Mouse (Mus musculus) midbrain, embryonic 12.5 days (tissue): ENCODE data around the gene Ran. TPM values are rescaled to one million over a fixed set of nuclear protein-coding genes. Genes with fewer than 3 reads are reported as not detected.

ENCODE experiments used
- ATAC-seq: fragments of 200-750 bp; cut with Nextera tagmentation; 2 replicates; pipeline ENCODE4 v1.8.0; 2017; ENCODE audit warnings: low read depth, moderate TSS enrichment, moderate library complexity; ENCODE audit not compliant: low FRiP score
- H3K27ac ChIP-seq: fragments of 300-500 bp; sonication (generic); replicated peaks from 2 replicates; pipeline ENCODE4 v1.5.1; 2016; ENCODE audit warnings: mild to moderate bottlenecking
- H3K27me3 ChIP-seq: fragments of 300-500 bp; sonication (generic); 2 replicates; pipeline ENCODE4 v1.6.1; 2016; ENCODE audit warnings: mild to moderate bottlenecking
- H3K36me3 ChIP-seq: fragments of 300-500 bp; sonication (generic); 2 replicates; pipeline ENCODE4 v1.6.1; 2016
- H3K4me1 ChIP-seq: fragments of 300-500 bp; sonication (generic); 2 replicates; pipeline ENCODE4 v1.6.1; 2016
- H3K4me2 ChIP-seq: fragments of 300-500 bp; sonication (generic); replicated peaks from 2 replicates; pipeline ENCODE4 v1.6.1; 2016; ENCODE audit warnings: mild to moderate bottlenecking, moderate library complexity
- H3K4me3 ChIP-seq: fragments of 300-500 bp; sonication (generic); 2 replicates; pipeline ENCODE4 v1.5.1; 2016; ENCODE audit warnings: mild to moderate bottlenecking
- H3K9ac ChIP-seq: fragments of 300-500 bp; sonication (generic); replicated peaks from 2 replicates; pipeline ENCODE4 v1.6.1; 2016; ENCODE audit warnings: mild to moderate bottlenecking, moderate library complexity
- H3K9me3 ChIP-seq: fragments of 300-500 bp; sonication (generic); 2 replicates; pipeline ENCODE4 v1.6.1; 2016; ENCODE audit warnings: mild to moderate bottlenecking
- WGBS: fragments of 180-500 bp; shearing (Covaris S2); methylation state at CpG from one replicate; pipeline ENCODE4 v1.1.7; 2016; 5-methylcytosine and 5-hydroxymethylcytosine counted together
- polyA plus RNA-seq: library from polyadenylated mRNA; unstranded; fragments of >200 nt; fragmentation: Nextera tagmentation; extraction: Ambion mirVana; gene quantifications from 2 replicates; pipeline ENCODE4 v1.2.1, GENCODE M21; 2016

The Ran gene
- polyA plus RNA-seq, 1 experiment from 2014 or later = 712 TPM

GRCm38 (mm10) chr5:129065946-129066345 lies 46.1 kb downstream of the Ran start:
- WGBS = 86% methylated on average over 9 of the region's 9 CpGs
- H3K27ac ChIP-seq = no peak overlapping the region
- no peak for ATAC-seq

DNA sequence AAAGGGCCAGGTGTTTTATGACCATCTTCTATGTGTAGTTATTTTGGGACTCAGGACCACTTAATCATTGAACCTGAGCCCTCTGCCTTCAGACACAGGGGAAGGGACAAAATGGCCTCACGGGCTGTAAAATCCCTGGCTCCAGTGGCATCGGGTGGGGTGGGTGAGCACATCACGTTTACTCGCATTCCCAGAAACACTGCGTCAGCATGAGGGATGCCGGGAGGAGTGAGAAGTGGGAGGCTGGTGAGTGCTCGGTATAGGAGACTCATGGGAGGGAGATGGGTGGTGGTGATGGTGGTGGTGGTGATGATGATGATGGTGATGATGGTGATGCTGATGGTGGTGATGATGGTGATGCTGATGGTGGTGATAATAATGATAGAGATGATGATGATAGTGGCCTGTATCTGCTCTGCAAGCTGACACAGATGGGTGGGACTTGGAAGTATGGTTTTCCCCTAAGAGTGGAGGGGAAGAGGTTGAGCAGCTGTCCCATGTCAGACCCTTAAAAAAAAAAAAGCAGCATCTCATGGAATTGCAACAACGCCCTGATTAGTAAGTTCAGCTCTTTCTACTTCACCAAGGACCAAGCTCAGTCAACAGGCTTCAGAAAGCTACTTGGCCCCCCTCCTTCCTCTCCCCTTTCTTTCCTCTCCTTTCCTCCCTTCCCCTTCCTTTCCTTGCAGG lies 46.8 kb downstream of the Ran start:
- Histone ChIP-seq H3K4me3 (no peak overlapping the region), H3K36me3 (no peaks in the 10 kb centered on the region), H3K4me1 (peaks cover 5% of the 10 kb centered on the region; the same call in 1 of the 2 replicates), H3K9me3 (no peaks in the 10 kb centered on the region), H3K27me3 (peaks cover 11% of the 10 kb centered on the region; the same call in 1 of the 2 replicates), H3K4me2 (no peak overlapping the region), H3K9ac (no peak overlapping the region), H3K27ac (no peak overlapping the region)
- 92% methylated on average over 8 of the region's 8 CpGs for WGBS
- ATAC-seq = no peak

More at GRCm38 (mm10) chr5:129065946-129066345, 46.1 kb downstream of the Ran start:
- Histone ChIP-seq H3K9me3 (no peaks in the 10 kb centered on the region), H3K9ac (no peak overlapping the region), H3K4me2 (no peak overlapping the region), H3K4me1 (peaks cover 5% of the 10 kb centered on the region; the same call in 1 of the 2 replicates), H3K4me3 (no peak overlapping the region), H3K27me3 (peaks cover 16% of the 10 kb centered on the region), H3K36me3 (no peaks in the 10 kb centered on the region)

- Histone ChIP-seq H3K27ac (no peak overlapping the region), H3K9me3 (no peaks in the 10 kb centered on the region), H3K4me2 (no peak overlapping the region), H3K36me3 (no peaks in the 10 kb centered on the region), H3K9ac (no peak overlapping the region), H3K4me3 (no peak overlapping the region), H3K27me3 (peaks cover 8% of the 10 kb centered on the region; the same call in 1 of the 2 replicates), H3K4me1 (peaks cover 5% of the 10 kb centered on the region; the same call in 1 of the 2 replicates)
- 88% methylated on average over 13 of the region's 13 CpGs for WGBS
- ATAC-seq = no peak
Observed at GRCm38 (mm10) chr5:129067231-129067834, 47.5 kb downstream of the Ran start.

DNA sequence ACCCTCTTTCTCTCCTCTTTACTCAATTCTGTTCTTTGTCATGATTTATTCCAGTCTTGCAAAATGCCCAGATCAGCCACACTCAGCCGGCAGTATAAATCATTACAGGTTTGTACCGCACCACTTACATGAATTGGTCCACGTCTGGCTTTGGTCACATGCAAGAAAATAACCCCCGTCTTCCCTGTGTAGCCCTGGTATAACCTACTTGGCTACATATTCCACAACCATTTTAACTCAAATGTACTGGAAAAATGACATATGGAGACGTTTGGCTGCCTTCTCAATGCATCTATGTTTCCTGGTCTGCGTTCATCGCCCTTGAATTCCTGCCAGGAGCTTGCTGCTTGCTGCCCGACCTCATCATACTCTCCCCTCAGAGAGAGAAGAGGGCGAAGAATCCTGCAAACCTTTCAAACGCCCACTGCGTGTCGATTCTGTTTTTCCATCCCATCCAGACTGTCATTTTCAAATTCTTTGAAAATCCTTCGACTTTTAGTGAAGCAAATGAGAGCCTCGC lies 52.0 kb downstream of the Ran start:
- no peak for ATAC-seq
- WGBS = 82% methylated on average over 14 of the region's 14 CpGs
- Histone ChIP-seq H3K4me3 (no peak overlapping the region), H3K27me3 (no peaks in the 10 kb centered on the region), H3K9ac (no peak overlapping the region), H3K4me1 (no peaks in the 10 kb centered on the region), H3K9me3 (no peaks in the 10 kb centered on the region), H3K4me2 (no peak overlapping the region), H3K36me3 (no peaks in the 10 kb centered on the region), H3K27ac (no peak overlapping the region; the same call in 1 of the 2 replicates)

DNA sequence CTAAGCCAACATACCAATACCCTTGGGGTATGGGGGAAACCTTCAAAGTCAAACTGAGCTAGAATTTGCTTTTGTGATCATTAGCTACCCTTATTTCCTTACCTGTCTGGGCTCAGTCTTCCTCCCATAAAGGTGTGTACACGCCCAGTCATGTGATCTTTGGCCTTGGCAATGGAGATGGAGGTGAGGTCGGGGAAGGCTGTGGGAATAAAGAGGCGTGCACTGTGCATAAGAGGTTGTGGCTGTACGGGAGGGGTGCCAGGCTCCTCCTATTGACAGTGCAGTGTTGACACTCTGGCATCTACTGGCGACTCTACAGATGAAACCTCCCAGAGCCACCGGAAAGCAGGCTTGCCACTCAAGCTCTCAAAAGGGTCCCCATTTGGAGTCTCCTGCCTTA lies 53.5 kb downstream of the Ran start:
- no peak overlapping the region for H3K4me3 ChIP-seq
- WGBS = 75% methylated on average over 6 of the region's 6 CpGs
- no peaks in the 10 kb centered on the region for H3K27me3 ChIP-seq
- H3K9me3 ChIP-seq = no peaks in the 10 kb centered on the region
- no peaks in the 10 kb centered on the region for H3K36me3 ChIP-seq
- ATAC-seq = no peak
- no peaks in the 10 kb centered on the region for H3K4me1 ChIP-seq
- H3K9ac ChIP-seq = no peak overlapping the region
- H3K4me2 ChIP-seq = no peak overlapping the region
- no peak overlapping the region for H3K27ac ChIP-seq

Other genes starting within 250 kb of the Ran start
- 1.9 and 2.5 TPM in 2 replicates for gene Rimbp2, start 66.6 kb upstream of the Ran start, polyA plus RNA-seq
- gene Stx2, start 11.5 kb upstream of the Ran start, polyA plus RNA-seq = 25.5 and 26.0 TPM in 2 replicates
- 0.07 and 0.11 TPM in 2 replicates for gene Adgrd1, start 76.7 kb downstream of the Ran start, polyA plus RNA-seq